Mouse (Mus musculus): ENCODE data around the gene Ccdc185.

GRCm38 (mm10) chr1:182763716-182764461 lies 14.9 kb upstream of the Ccdc185 start, which contains the start of gene Susd4:
- TF ChIP-seq CTCF (conservative IDR thresholded peaks at IDR 0.05; ENCODE audit: insufficient read depth, insufficient read length, low read depth, low read length), result no peak
- TF ChIP-seq POLR2A (IDR thresholded peaks at IDR 0.05; ENCODE audit: low read depth, low read length), result no peak

Measured in kidney, adult 2 months (tissue).